Mouse (Mus musculus) spleen, postnatal 10 days (tissue): ENCODE data around the gene Ctnnbip1.

Source experiments
- DNase-seq, 2 experiments: peaks; one replicate each; pipeline ENCODE4 v3.0.0; 2021 to 2022; ENCODE audit warnings: low spot score in 2 of 2

The Ctnnbip1 gene

DNA sequence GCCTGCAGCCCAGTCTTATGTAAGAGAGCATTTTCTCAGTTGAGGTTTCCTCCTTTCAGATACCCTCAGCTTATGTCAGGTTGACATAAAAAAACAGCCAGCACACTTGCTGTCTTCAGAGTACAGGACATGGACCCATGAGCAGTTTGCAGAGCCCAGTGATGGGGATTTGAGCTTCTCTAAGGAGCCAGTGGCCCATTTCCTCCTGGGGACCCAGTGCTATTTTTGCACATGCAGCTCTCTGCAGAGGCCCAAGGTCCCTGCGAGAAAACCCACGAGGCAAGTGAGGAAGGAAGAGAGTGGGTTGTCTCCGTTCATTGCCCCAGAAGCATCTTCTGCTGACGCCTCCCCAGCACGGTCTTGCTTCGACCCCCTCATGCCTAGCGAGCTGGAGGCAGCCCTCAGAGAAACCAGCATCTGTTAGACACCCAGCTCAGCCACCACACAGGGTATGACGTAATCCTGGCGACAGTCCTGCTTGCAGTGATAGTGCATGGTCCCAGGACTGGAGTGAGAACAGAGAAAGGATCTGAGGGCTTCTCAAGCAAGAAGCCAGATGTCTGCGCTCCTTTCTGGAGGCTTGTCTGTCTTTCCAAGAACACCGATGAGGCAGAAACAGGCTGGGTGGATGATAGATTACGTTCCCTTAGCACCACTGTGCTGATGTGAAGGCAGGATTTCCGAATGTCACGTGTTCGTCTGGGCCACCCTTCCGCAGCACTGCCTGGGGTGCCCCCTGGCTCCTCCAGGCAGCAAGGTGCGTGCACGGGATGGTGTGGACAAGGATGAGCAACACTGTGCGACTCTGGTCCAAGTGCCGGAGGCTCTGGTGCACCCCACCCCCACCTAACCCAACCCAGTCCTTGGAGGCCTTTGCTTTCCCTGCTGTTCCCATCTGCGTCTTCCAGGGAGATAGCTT, 44.2 kb downstream of the Ctnnbip1 start:
- DNase-seq: no peak

GRCm38 (mm10) chr4:149562905-149563347, 44.9 kb downstream of the Ctnnbip1 start:
- DNase-seq: no peak

- DNase-seq: no peak
These were observed 45.9 kb downstream of the Ctnnbip1 start for GRCm38 (mm10) chr4:149563941-149564361.

DNA sequence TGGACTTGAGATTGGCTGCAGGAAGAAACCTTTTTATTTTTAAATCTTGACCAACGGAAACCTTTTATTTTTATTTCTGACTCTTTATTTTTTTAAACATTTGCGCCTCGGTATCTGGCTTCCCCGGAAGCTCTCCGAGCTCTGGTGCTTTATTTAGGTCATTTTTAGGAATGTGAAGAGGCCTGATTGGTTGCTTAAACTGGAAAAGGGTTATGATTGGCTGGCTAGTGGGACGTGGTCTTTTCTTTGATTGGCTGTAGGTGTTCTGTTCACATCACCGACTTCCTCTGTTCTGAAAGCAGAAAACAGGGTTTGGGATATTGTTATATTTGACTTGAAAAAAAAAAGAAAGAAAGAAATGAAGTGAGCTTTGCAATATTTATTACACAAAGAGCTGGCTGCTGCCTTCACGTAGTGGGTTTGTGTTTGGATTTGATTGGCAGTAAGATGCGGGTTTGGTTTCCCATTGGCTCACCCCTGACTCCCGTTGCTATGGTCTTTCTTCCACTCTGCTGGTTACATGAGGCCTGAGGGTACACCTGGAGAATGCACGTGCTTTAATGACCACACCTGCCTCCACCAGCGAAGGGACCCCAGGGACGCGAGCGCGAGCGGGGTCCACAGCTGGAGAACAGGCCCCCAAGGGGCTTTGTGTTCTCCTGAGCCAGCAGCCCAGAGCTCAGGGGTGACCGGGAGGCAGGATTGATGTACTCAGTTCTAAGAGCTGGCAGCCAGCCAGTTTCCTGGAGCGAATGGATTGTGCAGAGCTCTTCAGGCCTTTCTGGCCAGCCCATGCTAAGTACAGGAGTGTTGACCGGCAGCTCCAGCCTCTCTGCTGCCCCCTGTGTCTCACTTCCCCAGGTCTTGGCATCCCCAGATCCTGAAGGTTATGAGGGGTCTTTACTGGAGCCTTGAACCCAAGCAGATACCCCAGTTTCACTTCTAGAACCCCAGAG, 46.7 kb downstream of the Ctnnbip1 start:
- peak in 1 of 2 experiments; percentile 35 for DNase-seq

GRCm38 (mm10) chr4:149567432-149568026, 49.5 kb downstream of the Ctnnbip1 start:
- DNase-seq: no peak

DNA sequence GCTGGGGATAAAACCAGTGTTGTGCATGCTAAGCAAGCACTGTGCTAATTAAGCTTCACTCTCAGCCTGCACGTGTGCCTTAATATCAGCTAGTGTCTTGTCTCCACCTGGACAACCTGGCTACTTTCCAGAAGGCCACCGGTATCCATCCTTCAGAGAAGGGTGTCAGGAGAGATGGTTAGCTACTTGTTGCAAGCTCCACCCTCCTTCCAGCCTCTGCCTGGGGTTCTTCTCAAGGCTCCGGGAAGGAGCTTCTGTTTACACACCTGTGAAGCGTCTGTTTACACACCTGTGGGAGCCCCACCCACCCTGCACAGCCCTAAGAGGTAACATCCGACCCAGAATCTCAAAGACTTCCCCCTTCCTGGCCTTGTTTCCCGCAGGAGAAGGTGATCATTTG, 50.6 kb downstream of the Ctnnbip1 start:
- no peak for DNase-seq

GRCm38 (mm10) chr4:149569781-149570497, 51.9 kb downstream of the Ctnnbip1 start:
- DNase-seq: no peak

DNA sequence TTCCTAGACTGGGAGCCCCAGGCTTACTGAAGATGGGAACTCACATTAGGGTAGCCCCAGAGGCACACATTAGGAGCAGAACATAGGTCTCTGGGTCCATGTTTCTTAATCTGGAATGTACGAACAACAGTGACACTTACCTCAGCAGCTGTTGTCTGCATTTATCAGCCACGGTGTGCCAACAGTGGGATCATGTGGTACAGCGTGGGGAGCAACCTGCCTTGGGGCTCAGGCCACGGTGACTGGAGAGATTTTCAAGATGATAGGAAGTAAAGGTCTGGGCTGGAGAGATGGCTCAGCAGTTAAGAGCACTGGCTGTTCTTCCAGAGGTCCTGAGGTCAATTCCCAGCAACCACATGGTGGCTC, 52.4 kb downstream of the Ctnnbip1 start:
- no peak for DNase-seq

DNA sequence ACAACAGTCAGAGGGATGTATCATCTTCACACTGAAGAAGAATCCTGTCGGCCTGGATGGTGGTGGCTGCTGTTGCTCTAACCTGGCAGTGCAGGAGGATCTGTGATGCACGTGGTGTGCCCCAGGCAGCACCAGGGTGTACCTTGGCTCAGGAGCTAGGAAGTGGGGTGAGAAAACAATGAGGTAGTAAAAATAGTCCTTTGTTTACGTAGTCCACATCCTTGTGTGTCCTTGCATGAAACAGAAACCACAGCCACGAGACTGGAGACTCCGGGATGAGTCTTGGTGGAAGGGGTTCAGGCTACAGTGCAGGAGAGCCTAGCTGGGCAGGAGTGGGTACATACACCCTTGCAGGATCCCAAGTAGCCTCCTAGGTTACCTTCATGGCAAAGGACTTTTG, 53.2 kb downstream of the Ctnnbip1 start:
- DNase-seq: no peak

- DNase-seq: no peak
These were observed 53.7 kb downstream of the Ctnnbip1 start for GRCm38 (mm10) chr4:149571651-149572149.

DNA sequence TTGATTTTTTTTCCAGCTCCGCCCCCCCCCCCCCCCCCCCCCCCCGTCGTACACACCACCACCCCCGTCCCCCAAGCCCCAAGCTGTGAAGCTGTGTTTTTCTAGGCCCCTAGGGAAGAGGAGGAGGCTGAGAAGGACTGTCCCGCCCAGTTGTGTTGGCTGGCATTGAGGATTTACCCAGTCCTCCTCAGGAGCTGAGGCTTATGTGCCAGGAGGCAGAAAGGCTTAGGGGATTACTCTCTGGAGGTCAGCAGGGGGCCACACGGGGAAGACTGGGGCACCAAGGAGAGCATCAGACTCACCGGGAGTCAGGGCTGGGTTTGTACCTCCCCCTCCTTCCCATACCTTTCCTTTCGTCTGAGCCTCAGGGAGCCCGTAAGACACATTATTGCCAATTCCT, 54.4 kb downstream of the Ctnnbip1 start:
- no peak for DNase-seq

GRCm38 (mm10) chr4:149572851-149573250, 54.8 kb downstream of the Ctnnbip1 start:
- no peak for DNase-seq

- no peak for DNase-seq
These were observed 56.4 kb downstream of the Ctnnbip1 start for GRCm38 (mm10) chr4:149574391-149574821.

DNA sequence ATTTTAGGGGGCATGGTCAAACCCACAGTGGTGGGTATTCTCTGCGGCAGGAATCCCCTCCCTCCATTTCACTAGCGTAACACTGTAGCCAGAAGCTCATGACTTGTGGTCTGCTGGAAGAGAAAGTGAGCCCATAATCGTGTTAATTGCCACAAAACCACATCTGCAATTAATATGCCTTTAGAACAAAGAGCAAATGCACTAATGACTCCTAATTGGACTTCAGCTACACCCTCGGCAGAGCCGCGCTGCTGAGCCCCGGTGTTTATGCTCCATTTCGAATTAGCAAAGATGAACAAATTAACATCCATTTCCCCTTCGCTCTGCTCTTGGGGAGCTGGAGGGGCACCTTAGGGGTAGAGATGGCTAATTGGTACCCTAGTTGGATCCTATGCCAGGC, 58.0 kb downstream of the Ctnnbip1 start:
- DNase-seq: no peak

DNA sequence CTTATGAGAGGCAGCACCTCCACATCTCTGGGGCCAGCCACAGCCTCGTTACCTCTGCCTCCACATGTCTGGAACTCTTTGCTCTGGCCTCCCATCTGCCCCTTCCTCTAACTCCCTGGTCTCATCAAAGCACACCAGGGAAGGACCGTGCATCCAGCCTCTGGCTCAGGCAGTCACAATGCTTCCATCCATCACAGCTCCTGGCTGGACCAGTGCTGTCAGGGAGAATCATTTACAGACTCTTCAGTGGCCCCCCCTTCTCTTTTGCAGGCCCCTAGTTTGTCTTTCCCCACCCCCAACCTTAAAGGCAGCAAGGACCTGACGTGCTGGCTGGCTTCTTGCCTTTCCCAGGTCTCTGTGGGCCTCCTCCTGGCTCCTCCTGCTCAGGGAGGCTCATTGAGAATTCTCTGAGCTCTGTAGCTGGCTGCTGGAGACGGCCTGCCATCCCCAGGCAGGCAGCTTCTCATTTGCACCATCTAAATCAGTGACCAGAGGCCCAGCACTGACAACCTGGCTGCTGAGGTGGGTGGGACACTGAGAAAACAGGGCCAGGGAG, 59.0 kb downstream of the Ctnnbip1 start:
- DNase-seq: no peak

DNA sequence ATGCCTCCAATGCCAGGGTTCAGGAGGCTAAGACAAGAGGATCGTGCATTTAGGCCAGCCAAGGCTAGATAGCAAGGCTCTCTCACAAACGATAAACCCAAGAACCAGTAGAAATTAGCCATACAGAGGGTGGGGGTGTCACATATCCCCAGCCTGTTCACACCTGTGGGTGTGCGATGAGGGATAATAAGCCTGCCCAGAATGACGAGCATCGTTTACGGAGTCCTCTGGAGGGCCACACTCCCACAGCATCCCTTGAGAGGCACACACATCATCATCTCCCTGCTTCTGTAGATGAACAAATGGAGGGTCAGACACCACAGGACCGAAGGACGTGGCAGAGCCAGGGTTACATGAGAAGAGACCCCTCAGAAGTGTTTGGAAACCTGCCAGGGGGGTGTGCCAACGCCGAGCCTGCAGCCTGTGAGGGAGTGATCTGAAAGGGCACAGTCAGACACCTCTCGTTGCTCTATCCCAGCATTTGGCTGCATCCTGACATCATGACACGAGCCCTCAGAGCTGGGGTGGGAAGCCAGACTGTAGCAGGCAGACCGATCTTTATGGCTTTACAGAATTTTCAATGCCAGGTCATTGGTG, 60.1 kb downstream of the Ctnnbip1 start:
- no peak for DNase-seq

GRCm38 (mm10) chr4:149578831-149579230, 60.8 kb downstream of the Ctnnbip1 start:
- no peak for DNase-seq

DNA sequence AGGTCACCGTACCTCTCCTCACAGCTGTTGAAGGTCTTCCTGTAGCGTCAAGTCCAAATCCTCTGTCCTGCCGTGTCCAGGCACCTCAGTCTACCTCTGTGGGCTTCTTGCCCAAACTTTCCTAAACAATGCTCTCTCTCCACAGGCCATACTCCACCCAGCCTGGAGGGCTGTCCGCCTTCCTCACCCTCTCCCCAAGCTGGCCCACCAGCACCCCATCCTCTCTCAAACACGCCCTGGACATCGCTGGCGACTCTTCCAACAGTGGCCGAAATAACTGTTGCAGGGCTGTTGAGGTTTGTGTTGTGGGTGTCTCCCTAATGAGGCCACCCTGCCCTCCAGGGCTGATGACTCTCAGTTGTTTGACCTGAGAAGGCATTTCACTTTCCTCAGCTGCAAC, 67.2 kb downstream of the Ctnnbip1 start:
- no peak for DNase-seq

- peak in 1 of 2 experiments; percentile 30 for DNase-seq
These were observed 68.2 kb downstream of the Ctnnbip1 start, which contains the start of gene Clstn1 for GRCm38 (mm10) chr4:149586044-149586782. Gene Clstn1, plus strand, starts transcription at chr4:149586468.
